Mouse (Mus musculus) liver (tissue): ENCODE results near the gene Tmem88b.
"Not testable (repeated sequence)": the region's sequence is repeated elsewhere in the genome, so short reads cannot be mapped to it uniquely, and the experiment has no call there.

Experiments
- DNase-seq: peaks from one replicate; pipeline ENCODE4 v3.0.0-alpha.2; 2020; ENCODE audit warnings: mixed read lengths

Gene Tmem88b

GRCm38 (mm10) chr4:155759862-155760612, 25.6 kb downstream of the Tmem88b start:
- DNase-seq, result peak; percentile 49

- DNase-seq, result no peak
Measured at GRCm38 (mm10) chr4:155757011-155757410, 28.7 kb downstream of the Tmem88b start.

GRCm38 (mm10) chr4:155746575-155747490, 38.8 kb downstream of the Tmem88b start:
- DNase-seq, result no peak

GRCm38 (mm10) chr4:155746036-155746548, 39.6 kb downstream of the Tmem88b start:
- DNase-seq, result no peak

GRCm38 (mm10) chr4:155745136-155745535, 40.5 kb downstream of the Tmem88b start:
- DNase-seq, result no peak

GRCm38 (mm10) chr4:155744474-155744873, 41.2 kb downstream of the Tmem88b start:
- DNase-seq, result no peak

GRCm38 (mm10) chr4:155742684-155743083, 43.0 kb downstream of the Tmem88b start:
- no peak for DNase-seq

- not testable (repeated sequence) for DNase-seq
Measured at GRCm38 (mm10) chr4:155740681-155741080, 45.0 kb downstream of the Tmem88b start.

GRCm38 (mm10) chr4:155739741-155740636, 45.7 kb downstream of the Tmem88b start:
- no peak for DNase-seq

GRCm38 (mm10) chr4:155739152-155739551, 46.5 kb downstream of the Tmem88b start:
- DNase-seq, result no peak

- DNase-seq, result no peak
Measured at GRCm38 (mm10) chr4:155738262-155738661, 47.4 kb downstream of the Tmem88b start.

GRCm38 (mm10) chr4:155736421-155736820, 49.3 kb downstream of the Tmem88b start:
- no peak for DNase-seq

- DNase-seq, result no peak
Measured at GRCm38 (mm10) chr4:155735788-155736187, 49.9 kb downstream of the Tmem88b start.

GRCm38 (mm10) chr4:155734951-155735702, 50.5 kb downstream of the Tmem88b start:
- peak; percentile 38 for DNase-seq

- peak; percentile 85 for DNase-seq
Measured at GRCm38 (mm10) chr4:155734350-155734941, 51.2 kb downstream of the Tmem88b start, which contains the start of gene Tmem240. TSS of gene Tmem240 (plus strand) at chr4:155734800.

GRCm38 (mm10) chr4:155733267-155733666, 52.4 kb downstream of the Tmem88b start:
- no peak for DNase-seq
